Mouse (Mus musculus): ENCODE results near the gene Ntm. TPM values are rescaled to one million over a fixed set of nuclear protein-coding genes. Genes with fewer than 3 reads are reported as not detected.

The Ntm gene
- polyA plus RNA-seq, 1 experiment from 2014 or later, result 134 TPM

DNA sequence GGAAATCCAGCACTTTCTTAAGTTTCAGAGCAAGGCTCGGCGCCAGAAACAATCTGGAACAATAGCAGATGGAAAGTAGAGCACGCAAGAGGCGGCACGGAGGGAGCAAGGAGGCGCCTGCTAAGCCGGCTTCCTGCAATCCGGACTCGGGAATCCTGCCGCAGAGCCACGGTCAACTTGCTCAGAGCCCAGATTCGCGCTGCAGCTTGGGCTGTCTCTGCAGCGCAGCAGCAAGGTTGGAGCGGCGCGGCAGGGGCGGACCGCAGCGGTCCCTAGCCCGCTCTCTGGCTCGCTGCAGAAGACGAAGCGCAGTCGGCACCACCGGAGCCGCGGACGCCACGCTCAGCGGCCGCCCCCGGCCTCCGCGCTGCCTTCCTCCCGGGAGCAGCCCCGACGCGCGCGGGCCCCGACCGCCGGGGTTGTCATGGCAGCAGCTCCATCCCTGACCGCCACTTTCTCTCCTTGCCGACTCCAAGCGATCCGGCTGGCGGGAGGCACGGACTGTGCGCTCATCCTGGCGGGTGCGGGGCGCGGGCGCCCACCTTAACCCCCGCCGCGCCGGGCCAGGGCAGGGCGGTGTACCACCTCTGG is 550.7 kb downstream of the Ntm start:
- H3K4me3 ChIP-seq (replicated peaks; ENCODE audit: low read length), result peak overlapping the region; percentile 61
- peak overlapping the region; percentile 76 for H3K27ac ChIP-seq (ENCODE audit: low read length)
- peak; percentile 75 for ATAC-seq
- H3K4me2 ChIP-seq (ENCODE audit: low read length), result peak overlapping the region; percentile 98
- no peaks in the 10 kb centered on the region for H3K9me3 ChIP-seq (ENCODE audit: control insufficient read depth, low read length)
- peaks cover 18% of the 10 kb centered on the region for H3K4me1 ChIP-seq (replicated peaks; ENCODE audit: control insufficient read depth, insufficient read depth, low read length)
- no peaks in the 10 kb centered on the region for H3K36me3 ChIP-seq (ENCODE audit: control insufficient read depth, insufficient read depth)
- peaks cover 25% of the 10 kb centered on the region for H3K27me3 ChIP-seq (replicated peaks; ENCODE audit: control insufficient read depth, insufficient read depth, low read length)
- under 1% methylated on average over 51 of the region's 61 CpGs for WGBS
- peak overlapping the region; percentile 71 for H3K9ac ChIP-seq (replicated peaks; ENCODE audit: low read depth, low read length)

DNA sequence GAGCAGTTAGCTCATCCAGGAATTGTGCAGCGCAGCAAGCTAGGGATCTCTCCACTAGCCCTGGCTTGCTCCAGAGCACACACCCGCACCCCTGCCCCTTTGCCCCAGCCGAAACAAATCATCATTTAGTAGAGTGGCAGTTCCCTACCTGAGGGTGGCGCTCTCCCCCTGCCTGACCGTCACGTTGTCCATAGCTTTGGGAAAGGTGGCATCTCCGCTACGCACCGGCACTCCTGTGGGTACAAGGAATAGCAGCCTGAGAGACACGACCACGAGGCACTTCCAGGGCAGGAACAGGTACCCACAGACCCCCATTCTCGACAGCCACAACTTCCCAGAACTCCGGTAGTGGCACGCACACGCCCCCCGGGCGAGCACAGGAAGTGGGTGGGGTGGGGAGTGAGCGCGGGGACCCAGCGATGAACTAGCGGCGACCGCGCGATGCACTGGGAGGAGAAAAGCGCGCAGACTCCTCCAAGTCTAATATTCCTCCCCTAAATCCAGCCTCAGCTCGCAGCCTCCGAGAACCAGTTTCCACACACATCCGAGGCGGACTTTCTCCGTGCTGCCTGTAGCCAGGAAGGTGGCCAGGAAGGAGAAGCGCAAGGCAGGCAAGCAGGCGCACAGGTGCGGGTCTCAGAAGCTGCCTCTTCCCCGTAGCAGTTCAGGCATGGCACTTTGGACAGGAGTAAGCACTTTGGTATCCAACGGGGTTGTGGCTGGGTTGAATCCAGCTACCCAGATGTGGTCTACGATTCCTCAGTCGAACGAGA is 551.3 kb downstream of the Ntm start:
- H3K4me1 ChIP-seq (replicated peaks; ENCODE audit: control insufficient read depth, insufficient read depth, low read length), result peaks cover 18% of the 10 kb centered on the region
- peak overlapping the region; percentile 98 for H3K4me2 ChIP-seq (ENCODE audit: low read length)
- H3K4me3 ChIP-seq (replicated peaks; ENCODE audit: low read length), result peak overlapping the region; percentile 61
- under 1% methylated on average over 40 of the region's 40 CpGs for WGBS
- H3K27ac ChIP-seq (ENCODE audit: low read length), result peak overlapping the region; percentile 76
- H3K9ac ChIP-seq (replicated peaks; ENCODE audit: low read depth, low read length), result peak overlapping the region; percentile 71
- no peaks in the 10 kb centered on the region for H3K9me3 ChIP-seq (ENCODE audit: control insufficient read depth, low read length)
- no peaks in the 10 kb centered on the region for H3K36me3 ChIP-seq (ENCODE audit: control insufficient read depth, insufficient read depth)
- peak; percentile 55 for ATAC-seq
- peaks cover 25% of the 10 kb centered on the region for H3K27me3 ChIP-seq (replicated peaks; ENCODE audit: control insufficient read depth, insufficient read depth, low read length)

DNA sequence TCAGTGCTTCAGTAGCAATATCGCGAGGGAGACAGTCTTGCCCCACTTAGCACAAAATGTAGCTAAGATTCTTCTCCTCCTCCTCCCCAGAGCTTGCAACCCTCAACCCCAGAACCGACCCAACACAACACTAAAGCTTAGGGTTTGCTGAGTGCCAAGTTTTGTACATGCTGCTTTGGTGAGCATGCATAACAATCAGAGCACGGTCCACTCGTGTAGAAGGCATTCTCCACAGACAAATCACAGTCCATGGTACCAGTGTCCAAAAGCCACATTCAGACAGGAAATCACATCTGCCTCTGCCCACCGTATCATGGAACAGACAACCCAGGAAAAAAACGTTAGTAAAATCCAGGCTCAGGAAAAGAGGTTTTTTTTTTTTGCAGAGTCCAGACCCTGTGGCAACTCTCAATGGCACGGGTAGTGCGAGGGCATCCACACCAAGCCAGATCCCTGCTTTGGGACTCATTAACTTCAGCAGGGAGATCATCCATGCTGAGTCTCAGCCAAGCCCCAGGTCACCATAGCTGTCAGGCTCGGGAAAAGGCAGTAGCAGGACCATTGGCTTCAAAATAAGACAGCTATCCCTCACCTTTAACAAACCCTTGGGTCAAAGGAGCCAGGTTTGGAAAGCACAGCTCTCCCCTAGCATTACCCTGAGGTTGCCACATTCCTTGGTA is 552.1 kb downstream of the Ntm start:
- H3K27ac ChIP-seq (ENCODE audit: low read length), result peak overlapping the region; percentile 76; the same call in 1 of the 2 replicates
- no peak for ATAC-seq
- H3K9me3 ChIP-seq (ENCODE audit: control insufficient read depth, low read length), result no peaks in the 10 kb centered on the region
- H3K27me3 ChIP-seq (replicated peaks; ENCODE audit: control insufficient read depth, insufficient read depth, low read length), result peaks cover 25% of the 10 kb centered on the region
- peaks cover 18% of the 10 kb centered on the region for H3K4me1 ChIP-seq (replicated peaks; ENCODE audit: control insufficient read depth, insufficient read depth, low read length)
- peak overlapping the region; percentile 61 for H3K4me3 ChIP-seq (replicated peaks; ENCODE audit: low read length)
- 51% methylated on average over 10 of the region's 10 CpGs for WGBS
- H3K36me3 ChIP-seq (ENCODE audit: control insufficient read depth, insufficient read depth), result no peaks in the 10 kb centered on the region
- peak overlapping the region; percentile 98 for H3K4me2 ChIP-seq (ENCODE audit: low read length)
- H3K9ac ChIP-seq (replicated peaks; ENCODE audit: low read depth, low read length), result peak overlapping the region; percentile 71

DNA sequence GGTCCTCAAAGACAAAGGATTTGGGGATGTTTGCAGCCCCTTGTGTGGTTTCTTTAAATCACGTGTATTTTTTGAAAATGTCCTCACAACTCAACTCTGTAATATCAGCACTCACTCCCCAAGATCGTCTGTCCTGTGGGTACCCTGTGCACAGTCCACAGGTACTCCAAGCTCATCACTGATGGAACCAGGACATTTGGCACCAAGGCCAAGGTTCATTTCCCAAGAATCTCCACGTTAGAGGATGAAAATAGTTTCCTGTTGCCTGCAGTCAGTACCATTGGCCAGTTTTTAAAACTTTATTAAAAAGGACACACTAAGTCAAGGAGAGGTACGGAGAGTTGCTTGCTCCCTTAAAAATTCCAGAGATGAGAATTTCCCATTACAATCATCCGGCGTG is 552.7 kb downstream of the Ntm start:
- Histone ChIP-seq H3K27me3 (replicated peaks; ENCODE audit: control insufficient read depth, insufficient read depth, low read length) (peaks cover 25% of the 10 kb centered on the region), H3K9me3 (ENCODE audit: control insufficient read depth, low read length) (no peaks in the 10 kb centered on the region), H3K4me1 (replicated peaks; ENCODE audit: control insufficient read depth, insufficient read depth, low read length) (peaks cover 18% of the 10 kb centered on the region), H3K9ac (replicated peaks; ENCODE audit: low read depth, low read length) (no peak overlapping the region; the same call in 1 of the 2 replicates), H3K27ac (ENCODE audit: low read length) (no peak overlapping the region), H3K4me3 (replicated peaks; ENCODE audit: low read length) (peak overlapping the region; percentile 61), H3K4me2 (ENCODE audit: low read length) (peak overlapping the region; percentile 98; the same call in 1 of the 2 replicates), H3K36me3 (ENCODE audit: control insufficient read depth, insufficient read depth) (no peaks in the 10 kb centered on the region)
- ATAC-seq, result no peak
- 84% methylated on average over 6 of the region's 6 CpGs for WGBS

DNA sequence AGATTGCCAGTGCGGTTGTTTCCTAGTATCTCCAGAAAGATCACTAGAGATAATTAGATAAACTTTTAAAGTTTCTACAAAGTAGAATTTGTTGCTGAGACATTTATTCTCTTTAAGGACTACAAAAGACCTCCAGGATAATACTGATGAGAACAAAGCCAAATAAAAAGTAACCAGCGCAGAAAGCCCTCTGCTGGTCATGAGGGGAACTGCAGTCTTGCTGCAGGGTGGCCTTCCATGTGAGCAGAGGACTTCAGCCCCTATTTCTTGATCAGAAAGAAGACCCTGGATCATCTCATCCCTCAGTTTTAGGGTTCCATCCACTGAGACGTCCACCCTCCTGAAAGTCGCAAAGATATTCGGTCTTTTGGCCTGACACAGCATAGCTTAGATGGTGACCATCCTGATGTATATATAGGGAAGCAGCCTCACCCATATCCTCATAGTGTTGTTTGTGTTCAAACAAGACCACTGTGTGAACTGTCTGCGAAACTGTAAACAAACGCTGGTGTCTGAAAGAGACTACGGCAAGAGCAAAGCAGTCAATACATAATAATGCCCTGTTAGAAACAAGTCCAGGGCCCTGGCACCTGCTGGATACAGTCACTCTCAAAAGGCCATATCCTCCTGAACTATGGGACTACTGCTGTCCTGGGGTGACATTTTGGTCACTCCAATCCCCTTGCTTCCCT is 553.6 kb downstream of the Ntm start:
- H3K27ac ChIP-seq (ENCODE audit: low read length), result no peak overlapping the region
- ATAC-seq, result no peak
- no peaks in the 10 kb centered on the region for H3K9me3 ChIP-seq (ENCODE audit: control insufficient read depth, low read length)
- peaks cover 25% of the 10 kb centered on the region for H3K27me3 ChIP-seq (replicated peaks; ENCODE audit: control insufficient read depth, insufficient read depth, low read length)
- H3K4me3 ChIP-seq (replicated peaks; ENCODE audit: low read length), result no peak overlapping the region
- no peak overlapping the region for H3K9ac ChIP-seq (replicated peaks; ENCODE audit: low read depth, low read length)
- no peaks in the 10 kb centered on the region for H3K36me3 ChIP-seq (ENCODE audit: control insufficient read depth, insufficient read depth)
- 60% methylated on average over 8 of the region's 8 CpGs for WGBS
- H3K4me1 ChIP-seq (replicated peaks; ENCODE audit: control insufficient read depth, insufficient read depth, low read length), result peaks cover 18% of the 10 kb centered on the region
- no peak overlapping the region; the same call in 1 of the 2 replicates for H3K4me2 ChIP-seq (ENCODE audit: low read length)

DNA sequence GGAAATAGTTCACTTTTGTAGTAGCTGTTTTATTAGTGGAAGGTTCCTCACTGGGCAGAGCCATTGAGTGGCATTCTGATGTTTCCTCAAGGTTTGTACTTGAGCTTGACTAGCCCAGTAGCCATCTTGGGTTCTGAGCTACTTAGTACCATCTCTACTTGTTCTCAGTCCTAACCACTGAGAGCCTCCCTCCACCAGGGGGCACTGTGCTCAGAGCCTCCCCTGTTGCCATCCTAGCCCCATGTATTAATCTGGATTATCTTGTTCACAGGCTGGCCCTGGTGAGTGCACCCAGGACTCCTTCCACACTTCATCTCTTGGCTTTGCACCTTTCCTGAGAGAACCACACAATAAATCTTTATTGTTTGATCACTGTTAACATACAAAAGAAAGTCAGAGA is 555.0 kb downstream of the Ntm start:
- no peak for ATAC-seq
- H3K9ac ChIP-seq (replicated peaks; ENCODE audit: low read depth, low read length), result no peak overlapping the region

DNA sequence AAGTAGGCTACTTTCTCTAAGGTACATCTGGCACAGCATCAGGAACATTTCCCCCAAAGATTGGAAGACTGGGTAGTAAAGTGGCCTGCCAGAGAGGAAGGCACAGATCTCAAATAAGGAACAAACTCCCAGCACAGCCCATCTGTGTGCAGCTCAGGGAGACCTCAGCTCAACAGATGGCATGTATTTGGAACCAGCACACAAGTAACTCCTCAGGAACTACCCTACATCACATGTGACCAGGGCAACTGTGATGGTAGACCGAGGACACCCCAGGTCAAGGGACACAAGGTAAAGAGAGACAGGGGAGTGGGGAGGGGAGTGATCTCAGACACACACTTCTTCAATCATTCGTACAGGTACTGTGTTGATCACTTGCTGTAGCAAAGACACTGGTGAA is 556.0 kb downstream of the Ntm start:
- 95% methylated on average over 2 of the region's 2 CpGs for WGBS
- Histone ChIP-seq H3K9me3 (ENCODE audit: control insufficient read depth, low read length) (no peaks in the 10 kb centered on the region), H3K36me3 (ENCODE audit: control insufficient read depth, insufficient read depth) (no peaks in the 10 kb centered on the region), H3K9ac (replicated peaks; ENCODE audit: low read depth, low read length) (no peak overlapping the region), H3K27me3 (replicated peaks; ENCODE audit: control insufficient read depth, insufficient read depth, low read length) (peaks cover 11% of the 10 kb centered on the region), H3K27ac (ENCODE audit: low read length) (no peak overlapping the region), H3K4me1 (replicated peaks; ENCODE audit: control insufficient read depth, insufficient read depth, low read length) (peaks cover 11% of the 10 kb centered on the region), H3K4me2 (ENCODE audit: low read length) (no peak overlapping the region), H3K4me3 (replicated peaks; ENCODE audit: low read length) (no peak overlapping the region)
- ATAC-seq, result no peak

More for the DNA sequence above, 555.0 kb downstream of the Ntm start:
- Histone ChIP-seq H3K4me1 (replicated peaks; ENCODE audit: control insufficient read depth, insufficient read depth, low read length) (peaks cover 17% of the 10 kb centered on the region), H3K27ac (ENCODE audit: low read length) (no peak overlapping the region), H3K4me2 (ENCODE audit: low read length) (no peak overlapping the region), H3K9me3 (ENCODE audit: control insufficient read depth, low read length) (no peaks in the 10 kb centered on the region), H3K36me3 (ENCODE audit: control insufficient read depth, insufficient read depth) (no peaks in the 10 kb centered on the region), H3K27me3 (replicated peaks; ENCODE audit: control insufficient read depth, insufficient read depth, low read length) (peaks cover 12% of the 10 kb centered on the region), H3K4me3 (replicated peaks; ENCODE audit: low read length) (no peak overlapping the region)

DNA sequence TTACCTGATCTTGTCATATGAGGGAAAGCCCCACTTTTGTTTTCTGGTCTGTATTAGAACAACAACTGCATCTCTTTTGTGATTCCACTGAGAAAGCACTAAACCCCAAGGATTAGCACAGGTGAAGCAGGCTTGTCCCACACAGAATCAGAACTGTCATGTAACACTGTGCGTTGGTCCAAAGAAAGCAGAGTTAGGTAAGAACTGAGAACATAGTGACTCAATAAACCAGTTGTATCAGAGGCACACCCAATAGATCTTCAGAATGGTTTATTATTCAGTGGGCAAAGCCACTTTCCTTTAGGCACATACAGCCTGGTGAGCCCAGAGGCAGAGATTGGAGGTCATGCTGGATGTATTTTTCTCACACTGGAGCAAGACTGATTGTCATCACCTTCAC is 556.9 kb downstream of the Ntm start:
- 88% methylated on average over 1 of the region's 1 CpGs for WGBS
- peaks cover 14% of the 10 kb centered on the region for H3K27me3 ChIP-seq (replicated peaks; ENCODE audit: control insufficient read depth, insufficient read depth, low read length)
- no peak for ATAC-seq
- H3K4me1 ChIP-seq (replicated peaks; ENCODE audit: control insufficient read depth, insufficient read depth, low read length), result peaks cover 2% of the 10 kb centered on the region
- H3K4me2 ChIP-seq (ENCODE audit: low read length), result no peak overlapping the region
- H3K4me3 ChIP-seq (replicated peaks; ENCODE audit: low read length), result no peak overlapping the region
- H3K36me3 ChIP-seq (ENCODE audit: control insufficient read depth, insufficient read depth), result no peaks in the 10 kb centered on the region
- no peak overlapping the region for H3K27ac ChIP-seq (ENCODE audit: low read length)
- H3K9me3 ChIP-seq (ENCODE audit: control insufficient read depth, low read length), result no peaks in the 10 kb centered on the region
- no peak overlapping the region for H3K9ac ChIP-seq (replicated peaks; ENCODE audit: low read depth, low read length)

DNA sequence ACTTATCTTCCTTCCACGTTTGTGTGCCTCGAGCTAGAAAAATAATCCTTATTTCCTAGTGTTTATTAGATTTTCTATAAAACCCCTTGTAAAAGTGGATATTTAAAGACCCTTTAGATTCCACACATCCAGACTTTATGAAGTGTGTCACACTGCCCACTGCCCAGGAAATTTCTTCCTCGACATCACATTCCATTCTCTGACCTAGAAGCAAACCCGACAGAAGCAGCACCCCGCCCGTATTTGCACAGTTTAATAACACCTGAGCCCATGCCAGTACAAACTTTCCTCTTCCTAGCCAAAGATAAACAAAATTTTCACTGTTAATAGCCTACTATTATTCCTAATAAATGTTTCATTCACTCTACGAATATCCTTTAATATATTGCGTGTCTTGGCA is 562.8 kb downstream of the Ntm start:
- 87% methylated on average over 8 of the region's 8 CpGs for WGBS
- H3K27ac ChIP-seq (ENCODE audit: low read length), result no peak overlapping the region
- no peak for ATAC-seq
- no peak overlapping the region for H3K9ac ChIP-seq (replicated peaks; ENCODE audit: low read depth, low read length)
- H3K4me3 ChIP-seq (replicated peaks; ENCODE audit: low read length), result no peak overlapping the region
- no peak overlapping the region for H3K4me2 ChIP-seq (ENCODE audit: low read length)
- no peaks in the 10 kb centered on the region for H3K9me3 ChIP-seq (ENCODE audit: control insufficient read depth, low read length)
- no peaks in the 10 kb centered on the region for H3K4me1 ChIP-seq (replicated peaks; ENCODE audit: control insufficient read depth, insufficient read depth, low read length)
- peaks cover 10% of the 10 kb centered on the region for H3K27me3 ChIP-seq (replicated peaks; ENCODE audit: control insufficient read depth, insufficient read depth, low read length)
- no peaks in the 10 kb centered on the region for H3K36me3 ChIP-seq (ENCODE audit: control insufficient read depth, insufficient read depth)
